Mouse (Mus musculus): ENCODE measurements at regions not wholly inside any gene's neighbourhood (a gene's known extent, or its start where the extent isn't known, plus 50 kb on each side); places are given as distances from the start of the nearest gene placed in this dataset.

DNA sequence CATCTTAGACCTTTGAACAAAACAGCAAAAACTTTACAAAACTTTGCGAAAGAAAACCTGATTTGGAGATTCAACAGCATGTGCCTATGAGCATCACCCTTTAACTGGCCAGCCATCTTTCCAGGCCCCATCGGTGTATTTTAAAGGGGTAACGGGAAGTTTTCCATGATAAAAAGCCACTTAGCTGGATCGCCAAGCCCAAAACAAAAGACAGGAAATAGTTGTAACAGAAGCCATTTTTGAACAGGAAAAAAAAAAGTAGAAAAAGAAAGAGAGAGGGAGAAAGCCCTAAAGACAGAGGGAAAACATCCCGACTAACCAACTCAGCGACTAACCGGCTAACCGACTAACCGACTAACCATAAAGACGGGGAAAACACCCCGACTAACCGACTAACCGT, 140.5 kb downstream of the Setd4 start:
- Histone ChIP-seq H3ac (ENCODE audit: control insufficient read depth, insufficient read length) (no peak overlapping the region), H3K79me2 (ENCODE audit: control insufficient read depth, insufficient read depth) (no peaks in the 10 kb centered on the region), H3K4me2 (ENCODE audit: low read depth) (no peak overlapping the region), H3K27me3 (ENCODE audit: control insufficient read depth, insufficient read depth, insufficient read length) (no peaks in the 10 kb centered on the region), H3K4me3 (no peak overlapping the region), H3K36me3 (ENCODE audit: control insufficient read depth, insufficient read depth) (no peaks in the 10 kb centered on the region)
- TF ChIP-seq USF1 (IDR thresholded peaks at IDR 0.05; ENCODE audit: low read depth) = no peak
- TF ChIP-seq REST (IDR thresholded peaks at IDR 0.05; ENCODE audit: insufficient read depth, insufficient read length) = no peak
- no peak for TF ChIP-seq MAX (IDR thresholded peaks at IDR 0.05; ENCODE audit: low read depth)
- no peak for TF ChIP-seq TCF12 (IDR thresholded peaks at IDR 0.05; ENCODE audit: insufficient read depth, poor library complexity, severe bottlenecking)

DNA sequence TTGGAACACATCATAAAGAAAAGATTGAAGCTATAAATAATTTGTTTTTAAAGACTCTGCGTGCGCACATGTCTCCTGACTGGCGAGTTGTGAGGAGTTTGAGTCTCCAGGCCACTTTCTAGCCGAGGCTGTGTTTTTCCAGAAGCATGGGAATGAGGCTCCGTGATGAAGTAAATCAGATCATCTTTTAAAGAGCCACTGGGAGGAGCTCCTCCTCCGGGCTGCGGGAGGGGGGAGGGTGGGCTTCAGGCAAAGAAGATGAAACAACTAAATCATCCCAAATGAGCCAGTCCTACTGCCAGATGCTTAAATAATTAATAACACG, 141.6 kb downstream of the Setd4 start:
- Histone ChIP-seq H3K27me3 (ENCODE audit: control insufficient read depth, insufficient read depth, insufficient read length) (no peaks in the 10 kb centered on the region), H3K4me2 (ENCODE audit: low read depth) (no peak overlapping the region)
- TF ChIP-seq POLR2A (IDR thresholded peaks at IDR 0.05; ENCODE audit: insufficient read length, low read depth) = no peak
- no peak for TF ChIP-seq CEBPB (IDR thresholded peaks at IDR 0.05; ENCODE audit: insufficient read depth, poor library complexity, severe bottlenecking)

DNA sequence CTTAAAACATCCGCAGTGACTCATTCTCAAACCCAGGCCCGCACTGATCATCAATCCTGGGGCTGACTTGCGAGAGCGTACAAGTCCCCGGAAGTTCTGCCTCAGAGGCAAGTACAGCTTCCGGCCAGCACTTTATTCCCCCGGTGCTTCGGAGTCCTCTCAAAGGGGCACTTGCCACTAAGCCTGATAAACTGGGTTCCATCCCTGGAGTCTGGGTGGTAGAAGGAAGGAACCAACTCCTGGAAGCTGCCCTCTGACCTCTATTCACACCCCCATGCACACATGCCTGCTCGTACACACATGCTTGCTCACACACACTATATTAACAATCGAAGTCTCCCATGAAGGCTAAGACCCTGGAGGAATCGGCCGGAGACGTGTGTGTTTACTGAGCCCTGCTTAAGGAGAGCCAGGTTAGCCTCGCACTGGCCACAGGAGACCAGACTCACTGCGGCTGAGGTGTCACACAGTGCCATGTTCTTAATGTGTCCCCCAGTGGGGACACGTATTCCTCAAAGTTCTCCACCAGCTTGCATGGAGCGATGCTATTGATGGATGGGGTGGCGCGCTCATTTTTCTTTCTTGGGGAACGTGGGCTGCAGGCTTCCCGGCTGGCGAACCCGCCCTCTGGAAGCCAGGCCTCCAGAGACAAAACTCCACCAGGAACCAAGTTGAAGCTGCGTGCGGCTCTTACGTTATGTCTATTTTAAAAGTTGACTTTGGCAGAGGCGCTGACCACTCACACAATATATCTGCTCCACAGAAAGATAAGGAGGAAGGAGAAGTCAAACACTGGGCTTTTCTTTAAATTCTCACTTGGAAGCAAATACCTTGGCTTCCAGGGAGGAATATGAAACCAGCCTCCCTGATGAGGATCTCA, 142.2 kb downstream of the Setd4 start:
- no peaks in the 10 kb centered on the region for H3K27me3 ChIP-seq (ENCODE audit: control insufficient read depth, insufficient read depth, insufficient read length)
- H3ac ChIP-seq (ENCODE audit: control insufficient read depth, insufficient read length) = no peak overlapping the region
- H3K4me2 ChIP-seq (ENCODE audit: low read depth) = no peak overlapping the region
- H3K4me3 ChIP-seq = no peak overlapping the region
- no peaks in the 10 kb centered on the region for H3K79me2 ChIP-seq (ENCODE audit: control insufficient read depth, insufficient read depth)
- TF ChIP-seq POLR2AphosphoS2 (IDR thresholded peaks at IDR 0.05; ENCODE audit: insufficient read length, low read depth) (no peak), REST (IDR thresholded peaks at IDR 0.05; ENCODE audit: insufficient read depth, insufficient read length) (no peak), MAX (IDR thresholded peaks at IDR 0.05; ENCODE audit: low read depth) (no peak), SRF (IDR thresholded peaks at IDR 0.05; ENCODE audit: control insufficient read depth, insufficient read length, low read depth) (no peak), MYOG (IDR thresholded peaks at IDR 0.05; ENCODE audit: control insufficient read depth in 1 of 3, insufficient read depth in 1 of 3, insufficient read length in 2 of 3, low read depth in 2 of 3) (no peak), USF1 (IDR thresholded peaks at IDR 0.05; ENCODE audit: low read depth) (no peak), POLR2A (IDR thresholded peaks at IDR 0.05; ENCODE audit: insufficient read length, low read depth) (no peak), TCF12 (IDR thresholded peaks at IDR 0.05; ENCODE audit: insufficient read depth, poor library complexity, severe bottlenecking) (no peak), E2F4 (IDR thresholded peaks at IDR 0.05; ENCODE audit: insufficient read depth) (no peak), MYOD1 (IDR thresholded peaks at IDR 0.05; ENCODE audit: control insufficient read depth in 1 of 3, insufficient read length in 2 of 3, low read depth in 2 of 3) (no peak), TCF3 (IDR thresholded peaks at IDR 0.05; ENCODE audit: insufficient read length, low read depth) (no peak), CEBPB (IDR thresholded peaks at IDR 0.05; ENCODE audit: insufficient read depth, poor library complexity, severe bottlenecking) (no peak)
- no peaks in the 10 kb centered on the region for H3K36me3 ChIP-seq (ENCODE audit: control insufficient read depth, insufficient read depth)

More for the DNA sequence above, 141.6 kb downstream of the Setd4 start:
- H3K4me3 ChIP-seq = no peak overlapping the region
- no peak overlapping the region for H3ac ChIP-seq (ENCODE audit: control insufficient read depth, insufficient read length)
- no peaks in the 10 kb centered on the region for H3K79me2 ChIP-seq (ENCODE audit: control insufficient read depth, insufficient read depth)
- no peaks in the 10 kb centered on the region for H3K36me3 ChIP-seq (ENCODE audit: control insufficient read depth, insufficient read depth)

DNA sequence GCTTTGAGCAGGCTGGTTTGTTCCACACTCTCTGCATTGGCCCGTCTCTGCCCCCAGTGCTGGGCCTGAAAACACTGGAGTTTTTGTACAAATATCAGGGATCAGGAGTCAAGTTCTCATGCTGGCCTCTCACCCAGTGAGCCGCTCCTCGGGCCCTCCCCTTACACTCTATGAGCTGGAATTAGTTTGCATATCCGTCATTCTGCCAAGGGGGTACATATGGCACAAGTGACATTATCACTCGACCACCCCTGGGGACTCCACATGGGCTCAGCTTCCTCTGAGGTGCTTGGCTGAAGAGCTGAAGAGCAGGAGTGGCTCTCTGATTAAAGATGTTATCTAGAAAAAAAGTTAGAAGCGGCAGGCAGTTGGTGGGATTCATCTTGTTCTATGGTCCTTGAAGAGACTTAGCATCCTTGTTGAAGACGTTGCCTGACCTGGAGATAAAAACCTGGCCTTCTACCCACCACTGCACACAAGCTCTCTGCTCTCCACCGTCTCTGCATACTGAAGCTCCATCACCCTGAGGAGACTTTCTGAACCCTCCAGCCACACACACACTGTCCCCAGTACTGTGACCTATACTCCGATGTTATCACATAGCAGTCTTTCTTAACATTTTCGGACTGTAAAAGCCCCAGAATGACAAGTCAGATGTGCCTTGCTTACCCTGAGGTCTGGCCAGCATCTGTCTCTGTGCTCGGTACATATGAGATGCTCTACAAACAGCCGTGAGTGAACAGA, 144.2 kb downstream of the Setd4 start:
- TF ChIP-seq MYOD1 (IDR thresholded peaks at IDR 0.05; ENCODE audit: control insufficient read depth in 1 of 3, insufficient read length in 2 of 3, low read depth in 2 of 3) (no peak), REST (IDR thresholded peaks at IDR 0.05; ENCODE audit: insufficient read depth, insufficient read length) (no peak), MYOG (IDR thresholded peaks at IDR 0.05; ENCODE audit: control insufficient read depth in 1 of 3, insufficient read depth in 1 of 3, insufficient read length in 2 of 3, low read depth in 2 of 3) (no peak)
- Histone ChIP-seq H3K4me2 (ENCODE audit: low read depth) (no peak overlapping the region), H3K4me3 (no peak overlapping the region), H3K27me3 (ENCODE audit: control insufficient read depth, insufficient read depth, insufficient read length) (no peaks in the 10 kb centered on the region), H3K79me2 (ENCODE audit: control insufficient read depth, insufficient read depth) (no peaks in the 10 kb centered on the region), H3K36me3 (ENCODE audit: control insufficient read depth, insufficient read depth) (no peaks in the 10 kb centered on the region), H3ac (ENCODE audit: control insufficient read depth, insufficient read length) (no peak overlapping the region)

DNA sequence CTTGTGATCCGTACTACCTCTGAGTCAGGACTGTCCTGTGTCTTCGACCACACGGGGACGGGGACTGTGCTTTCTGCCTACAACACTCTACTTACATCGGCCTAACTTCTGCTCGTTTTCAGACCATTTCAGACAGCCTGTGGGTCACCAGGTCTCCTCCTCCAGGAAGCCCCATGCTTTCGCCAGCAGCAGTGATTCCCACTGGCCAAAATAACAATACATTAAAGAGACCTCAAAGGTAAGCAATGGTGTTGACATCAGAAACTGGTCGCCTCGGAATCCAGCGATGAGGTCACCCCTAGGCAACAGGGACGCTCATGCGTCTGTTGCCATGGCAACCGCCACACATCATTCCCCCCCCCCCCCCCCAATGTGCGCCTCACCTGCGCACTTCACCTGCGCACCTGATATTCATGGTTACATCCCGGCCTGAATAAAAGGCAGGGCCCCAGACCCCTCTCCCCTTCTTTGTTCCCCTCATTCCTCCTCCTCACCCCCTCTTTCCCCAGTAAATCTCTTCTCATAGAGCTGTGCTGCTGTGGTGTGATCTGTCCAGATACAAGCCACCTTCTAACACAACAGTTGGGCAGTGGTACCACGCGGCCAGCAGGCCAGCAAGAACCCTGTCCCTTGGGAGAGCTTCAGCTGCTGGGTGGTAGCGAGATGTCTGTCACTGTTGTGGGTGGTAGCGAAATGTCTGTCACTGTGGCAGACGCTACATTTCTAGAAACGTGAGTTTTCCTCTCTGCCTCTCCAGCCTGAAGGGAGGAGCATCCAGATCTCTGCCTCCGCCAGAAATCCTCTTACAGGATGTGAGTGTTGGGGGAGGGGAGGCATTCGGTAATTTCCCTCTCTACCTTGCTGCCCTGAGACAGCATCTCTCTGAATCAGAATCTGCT, 145.0 kb downstream of the Setd4 start:
- Histone ChIP-seq H3K36me3 (ENCODE audit: control insufficient read depth, insufficient read depth) (no peaks in the 10 kb centered on the region), H3K27me3 (ENCODE audit: control insufficient read depth, insufficient read depth, insufficient read length) (no peaks in the 10 kb centered on the region), H3K79me2 (ENCODE audit: control insufficient read depth, insufficient read depth) (no peaks in the 10 kb centered on the region), H3ac (ENCODE audit: control insufficient read depth, insufficient read length) (no peak overlapping the region), H3K4me3 (no peak overlapping the region), H3K4me2 (ENCODE audit: low read depth) (no peak overlapping the region)
- TF ChIP-seq TCF12 (IDR thresholded peaks at IDR 0.05; ENCODE audit: insufficient read depth, poor library complexity, severe bottlenecking) (no peak), MYOD1 (IDR thresholded peaks at IDR 0.05; ENCODE audit: control insufficient read depth in 1 of 3, insufficient read length in 2 of 3, low read depth in 2 of 3) (no peak), MAX (IDR thresholded peaks at IDR 0.05; ENCODE audit: low read depth) (no peak), USF1 (IDR thresholded peaks at IDR 0.05; ENCODE audit: low read depth) (no peak), TCF3 (IDR thresholded peaks at IDR 0.05; ENCODE audit: insufficient read length, low read depth) (no peak), MYOG (IDR thresholded peaks at IDR 0.05; ENCODE audit: control insufficient read depth in 1 of 3, insufficient read depth in 1 of 3, insufficient read length in 2 of 3, low read depth in 2 of 3) (no peak), SRF (IDR thresholded peaks at IDR 0.05; ENCODE audit: control insufficient read depth, insufficient read length, low read depth) (no peak), REST (IDR thresholded peaks at IDR 0.05; ENCODE audit: insufficient read depth, insufficient read length) (no peak), POLR2A (IDR thresholded peaks at IDR 0.05; ENCODE audit: insufficient read length, low read depth) (no peak), E2F4 (IDR thresholded peaks at IDR 0.05; ENCODE audit: insufficient read depth) (no peak)
